Mouse (Mus musculus): ENCODE results near the gene Klra17. TPM values are rescaled to one million over a fixed set of nuclear protein-coding genes. Genes with fewer than 3 reads are reported as not detected.
"Not testable (repeated sequence)": the region's sequence is repeated elsewhere in the genome, so short reads cannot be mapped to it uniquely, and the experiment has no call there.

Gene Klra17
- not detected for total RNA-seq (2021)
- long read RNA-seq, result 0 reads

- no peak for DNase-seq (ENCODE audit: low spot score in 2 of 2)
Observed at GRCm38 (mm10) chr6:129876549-129876948, at the start of gene Klra17. Gene Klra17 (minus strand): TSS chr6:129876672.

- not testable (repeated sequence) for DNase-seq (ENCODE audit: low spot score in 2 of 2)
Observed at GRCm38 (mm10) chr6:129917476-129917946, 41.0 kb upstream of the Klra17 start, which contains the start of gene Klra5. Gene Klra5 (minus strand): TSS chr6:129917650.

- DNase-seq (ENCODE audit: low spot score in 2 of 2), result no peak
Observed at GRCm38 (mm10) chr6:129916996-129917395, 40.5 kb upstream of the Klra17 start.

- DNase-seq (ENCODE audit: low spot score in 2 of 2), result no peak
Observed at GRCm38 (mm10) chr6:129882525-129882924, 6.1 kb upstream of the Klra17 start.

GRCm38 (mm10) chr6:129862349-129862748 is 14.1 kb downstream of the Klra17 start, which contains the start of gene Gm17631:
Gene Gm17631 (plus strand): TSS chr6:129862649.
- not testable (repeated sequence) for DNase-seq (ENCODE audit: low spot score in 2 of 2)

- no peak for DNase-seq (ENCODE audit: low spot score in 2 of 2)
Observed at GRCm38 (mm10) chr6:129825559-129825958, 50.9 kb downstream of the Klra17 start.

- no peak for DNase-seq (ENCODE audit: low spot score in 2 of 2)
Observed at GRCm38 (mm10) chr6:129824004-129824403, 52.5 kb downstream of the Klra17 start.

GRCm38 (mm10) chr6:129817731-129818130 is 58.7 kb downstream of the Klra17 start:
- no peak for DNase-seq (ENCODE audit: low spot score in 2 of 2)

- not testable (repeated sequence) for DNase-seq (ENCODE audit: low spot score in 2 of 2)
Observed at GRCm38 (mm10) chr6:129784170-129784569, 92.3 kb downstream of the Klra17 start, which contains the start of gene Gm156. Gene Gm156 (minus strand): TSS chr6:129784270.

Other genes starting within 250 kb of the Klra17 start
- not detected for gene Klrc3, start 233.3 kb downstream of the Klra17 start, total RNA-seq (2021)
- not detected for gene Klrc2, start 216.0 kb downstream of the Klra17 start, total RNA-seq (2021)
- gene Klrc1, start 197.7 kb downstream of the Klra17 start, total RNA-seq (2021), result not detected
- gene Klri1, start 159.5 kb downstream of the Klra17 start, total RNA-seq (2021), result not detected
- not detected for gene Klri2, start 136.2 kb downstream of the Klra17 start, total RNA-seq (2021)
- not detected for gene Gm156, start 92.4 kb downstream of the Klra17 start, total RNA-seq (2021)
- not detected for gene Gm17631, start 14.0 kb downstream of the Klra17 start, total RNA-seq (2021)
- not detected for gene Klra5, start 41.0 kb upstream of the Klra17 start, total RNA-seq (2021)
- gene Klra6, start 150.3 kb upstream of the Klra17 start, total RNA-seq (2021), result not detected
- not detected for gene Klra4, start 190.6 kb upstream of the Klra17 start, total RNA-seq (2021)